Mouse (Mus musculus) testis, adult 2 months (tissue): ENCODE measurements around the gene Dbnl. TPM values are rescaled to one million over a fixed set of nuclear protein-coding genes. Genes with fewer than 3 reads are reported as not detected.
A peak's percentile ranks its signal among the peaks of the same experiment; 100 is the strongest.

Experiments
- H3K27ac ChIP-seq: fragments of 200-500 bp; 2 replicates; pipeline ENCODE4 v1.5.1; 2012; ENCODE audit warnings: low read depth, low read length; ENCODE audit not compliant: control insufficient read depth, insufficient read depth
- H3K27me3 ChIP-seq: fragments of 200-500 bp; 2 replicates; pipeline ENCODE4 v1.6.1; 2012; ENCODE audit warnings: mild to moderate bottlenecking, low read length, moderate library complexity; ENCODE audit not compliant: control insufficient read depth, insufficient read depth
- H3K36me3 ChIP-seq: fragments of 200-500 bp; 2 replicates; pipeline ENCODE4 v1.6.1; 2012; ENCODE audit warnings: mild to moderate bottlenecking, low read length; ENCODE audit not compliant: control insufficient read depth, insufficient read depth
- H3K4me1 ChIP-seq: fragments of 200-500 bp; 2 replicates; pipeline ENCODE4 v1.6.1; 2012; ENCODE audit warnings: low read length; ENCODE audit not compliant: control insufficient read depth, insufficient read depth
- H3K4me3 ChIP-seq: fragments of 200-500 bp; 2 replicates; pipeline ENCODE4 v1.5.1; 2012; ENCODE audit warnings: low read depth, mild to moderate bottlenecking, low read length, moderate library complexity, mixed read lengths; ENCODE audit not compliant: control insufficient read depth
- CTCF ChIP-seq: fragments of 200-500 bp; IDR thresholded peaks from 2 replicates; pipeline ENCODE4 v1.5.1; 2012; ENCODE audit warnings: low read depth, mild to moderate bottlenecking, inconsistent platforms, low read length, moderate library complexity; ENCODE audit not compliant: control insufficient read depth, insufficient read depth, insufficient replicate concordance
- POLR2A ChIP-seq: fragments of 200-500 bp; IDR thresholded peaks from 2 replicates; pipeline ENCODE4 v1.6.1; 2012; ENCODE audit warnings: low read depth, mild to moderate bottlenecking, inconsistent platforms, low read length, moderate library complexity; ENCODE audit not compliant: control insufficient read depth
- polyA plus RNA-seq: library from polyadenylated mRNA; depleted of rRNA; stranded (reverse); fragments of >200 nt; gene quantifications from 2 replicates; pipeline ENCODE4 v1.2.3, GENCODE M21; 2012

Dbnl gene
- polyA plus RNA-seq, 1 experiment = 19.6 TPM

DNA sequence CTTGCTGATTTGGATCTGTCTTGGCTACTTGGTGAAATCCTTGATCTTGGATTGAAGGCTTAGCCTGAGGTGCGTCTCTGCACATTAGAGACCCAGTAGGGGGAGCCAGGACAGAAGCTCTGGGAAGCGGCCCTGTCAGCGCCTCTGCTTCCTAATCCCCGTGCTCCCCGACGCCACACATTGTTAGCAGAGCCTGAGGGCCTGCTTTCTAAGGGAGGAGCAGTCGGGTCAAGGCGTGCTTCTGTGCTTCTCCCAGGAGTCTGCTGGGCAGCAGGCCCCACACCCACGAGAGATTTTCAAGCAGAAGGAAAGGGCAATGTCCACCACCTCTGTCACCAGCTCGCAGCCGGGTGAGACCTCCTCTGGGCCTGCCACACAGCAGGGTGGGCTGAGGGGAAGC lies 9.1 kb downstream of the Dbnl start:
- Histone ChIP-seq H3K36me3 (no peaks in the 10 kb centered on the region; the same call in none of the 2 replicates), H3K27me3 (no peaks in the 10 kb centered on the region), H3K27ac (no peak overlapping the region), H3K4me3 (no peak overlapping the region), H3K4me1 (peaks cover 4% of the 10 kb centered on the region)
- no peak for TF ChIP-seq POLR2A
- TF ChIP-seq CTCF = no peak

DNA sequence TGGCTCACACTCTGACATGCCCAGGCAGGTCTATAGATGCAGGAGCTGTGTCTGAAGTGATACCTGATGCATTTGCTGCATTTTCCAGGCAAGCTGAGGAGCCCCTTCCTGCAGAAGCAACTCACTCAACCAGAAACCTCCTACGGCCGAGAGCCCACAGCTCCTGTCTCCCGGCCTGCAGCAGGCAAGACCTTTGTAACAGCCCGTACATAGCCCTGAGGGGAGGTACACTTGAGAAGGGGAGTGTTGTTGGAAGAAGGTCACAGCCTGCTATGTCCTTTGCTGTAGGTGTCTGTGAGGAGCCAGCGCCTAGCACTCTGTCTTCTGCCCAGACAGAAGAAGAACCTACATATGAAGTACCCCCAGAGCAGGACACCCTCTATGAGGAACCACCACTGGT lies 9.6 kb downstream of the Dbnl start:
- H3K27ac ChIP-seq = no peak overlapping the region
- no peak overlapping the region for H3K4me3 ChIP-seq
- no peaks in the 10 kb centered on the region; the same call in none of the 2 replicates for H3K36me3 ChIP-seq
- H3K4me1 ChIP-seq = peaks cover 5% of the 10 kb centered on the region
- TF ChIP-seq CTCF = no peak
- TF ChIP-seq POLR2A = no peak
- H3K27me3 ChIP-seq = no peaks in the 10 kb centered on the region

- no peaks in the 10 kb centered on the region for H3K27me3 ChIP-seq
- no peak overlapping the region for H3K4me3 ChIP-seq
- H3K27ac ChIP-seq = no peak overlapping the region
- no peak for TF ChIP-seq POLR2A
- no peak for TF ChIP-seq CTCF
- no peaks in the 10 kb centered on the region; the same call in none of the 2 replicates for H3K36me3 ChIP-seq
- H3K4me1 ChIP-seq = peaks cover 16% of the 10 kb centered on the region
Observed at GRCm38 (mm10) chr11:5799621-5800490, 11.6 kb downstream of the Dbnl start.

GRCm38 (mm10) chr11:5801511-5801910 lies 13.2 kb downstream of the Dbnl start:
- Histone ChIP-seq H3K27ac (no peak overlapping the region), H3K27me3 (no peaks in the 10 kb centered on the region), H3K4me1 (peaks cover 16% of the 10 kb centered on the region), H3K36me3 (no peaks in the 10 kb centered on the region; the same call in none of the 2 replicates), H3K4me3 (peak overlapping the region; percentile 91)
- TF ChIP-seq CTCF (no peak), POLR2A (no peak)

GRCm38 (mm10) chr11:5802005-5802404 lies 13.7 kb downstream of the Dbnl start:
- H3K4me3 ChIP-seq = peak overlapping the region; percentile 91
- H3K27ac ChIP-seq = no peak overlapping the region
- TF ChIP-seq POLR2A (no peak), CTCF (no peak)
- H3K4me1 ChIP-seq = peaks cover 16% of the 10 kb centered on the region
- no peaks in the 10 kb centered on the region; the same call in 1 of the 2 replicates for H3K36me3 ChIP-seq
- no peaks in the 10 kb centered on the region for H3K27me3 ChIP-seq

DNA sequence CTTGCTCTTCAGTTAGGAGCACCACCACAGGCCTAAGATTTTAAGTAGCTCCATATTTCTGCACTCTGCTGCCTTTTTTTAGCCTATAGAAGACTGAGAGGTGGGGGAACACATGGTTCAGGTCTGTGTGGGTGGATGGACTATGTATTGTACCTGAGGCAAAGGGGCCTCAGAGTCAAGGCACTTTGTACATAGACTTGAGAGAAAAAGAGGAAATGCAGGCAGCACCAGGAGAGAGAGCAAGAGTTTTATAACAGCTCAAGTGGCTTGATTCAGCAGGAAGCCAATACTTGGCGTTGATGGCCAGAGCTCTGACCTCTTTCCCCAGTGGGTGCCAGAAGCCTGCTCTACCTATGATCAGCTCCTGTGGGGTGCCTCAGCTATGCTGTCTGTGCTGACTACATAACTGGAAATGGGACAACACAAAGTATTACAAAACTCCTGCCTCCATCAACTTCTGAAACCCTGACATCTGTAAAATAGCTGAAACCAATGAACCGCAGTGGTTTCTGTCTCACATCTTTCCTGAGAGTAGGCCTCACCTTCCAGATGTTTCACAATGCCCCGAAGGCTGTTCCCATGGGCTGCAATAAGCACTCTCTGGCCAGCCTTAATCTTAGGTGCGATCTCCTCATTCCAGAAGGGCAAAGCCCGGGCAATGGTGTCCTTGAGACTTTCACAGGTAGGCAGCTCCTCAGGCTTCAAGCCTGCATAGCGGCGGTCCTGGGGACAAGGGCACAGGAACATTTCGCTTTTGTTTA lies 14.3 kb downstream of the Dbnl start:
- Histone ChIP-seq H3K4me1 (peaks cover 16% of the 10 kb centered on the region), H3K27ac (peak overlapping the region; percentile 92), H3K27me3 (no peaks in the 10 kb centered on the region), H3K4me3 (peak overlapping the region; percentile 91), H3K36me3 (no peaks in the 10 kb centered on the region)
- no peak for TF ChIP-seq CTCF
- no peak for TF ChIP-seq POLR2A

DNA sequence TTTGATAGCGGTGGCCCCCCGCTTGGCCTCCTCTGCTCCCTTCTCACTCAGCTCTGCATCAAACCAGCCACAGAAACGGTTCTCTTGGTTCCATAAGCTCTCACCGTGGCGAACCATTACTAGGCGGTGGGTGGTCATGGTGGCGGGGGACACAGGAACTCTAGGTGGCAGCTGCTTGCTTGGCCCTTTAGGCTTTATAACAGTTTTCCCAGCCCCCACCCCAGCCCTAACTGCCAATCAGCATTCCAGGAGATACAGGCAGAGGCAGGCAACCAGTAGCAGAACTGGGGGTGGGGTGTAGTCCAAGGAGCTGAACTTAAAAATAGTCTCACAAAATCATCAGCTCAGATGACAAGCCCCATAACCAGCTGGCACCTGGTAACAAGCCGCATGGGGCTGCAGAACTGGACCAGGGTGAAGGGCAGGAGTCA lies 15.3 kb downstream of the Dbnl start, which contains the start of gene Pgam2:
Gene Pgam2, minus strand, starts transcription at position 183 of the 431 bp plus-strand sequence.
- peak within 1 kb of the TSS; percentile 91 for H3K4me3 ChIP-seq
- peaks cover 16% of the 10 kb centered on the region for H3K4me1 ChIP-seq
- no peaks in the 10 kb centered on the region for H3K27me3 ChIP-seq
- peak within 1 kb of the TSS; percentile 92 for H3K27ac ChIP-seq
- TF ChIP-seq POLR2A = peak; percentile 59; the same call in 1 of the 2 replicates
- no peak for TF ChIP-seq CTCF
- H3K36me3 ChIP-seq = no peaks in the 10 kb centered on the region
